Comparison of ENCODE assay signal across 8 mouse cellular contexts in the genomic region with DNA sequence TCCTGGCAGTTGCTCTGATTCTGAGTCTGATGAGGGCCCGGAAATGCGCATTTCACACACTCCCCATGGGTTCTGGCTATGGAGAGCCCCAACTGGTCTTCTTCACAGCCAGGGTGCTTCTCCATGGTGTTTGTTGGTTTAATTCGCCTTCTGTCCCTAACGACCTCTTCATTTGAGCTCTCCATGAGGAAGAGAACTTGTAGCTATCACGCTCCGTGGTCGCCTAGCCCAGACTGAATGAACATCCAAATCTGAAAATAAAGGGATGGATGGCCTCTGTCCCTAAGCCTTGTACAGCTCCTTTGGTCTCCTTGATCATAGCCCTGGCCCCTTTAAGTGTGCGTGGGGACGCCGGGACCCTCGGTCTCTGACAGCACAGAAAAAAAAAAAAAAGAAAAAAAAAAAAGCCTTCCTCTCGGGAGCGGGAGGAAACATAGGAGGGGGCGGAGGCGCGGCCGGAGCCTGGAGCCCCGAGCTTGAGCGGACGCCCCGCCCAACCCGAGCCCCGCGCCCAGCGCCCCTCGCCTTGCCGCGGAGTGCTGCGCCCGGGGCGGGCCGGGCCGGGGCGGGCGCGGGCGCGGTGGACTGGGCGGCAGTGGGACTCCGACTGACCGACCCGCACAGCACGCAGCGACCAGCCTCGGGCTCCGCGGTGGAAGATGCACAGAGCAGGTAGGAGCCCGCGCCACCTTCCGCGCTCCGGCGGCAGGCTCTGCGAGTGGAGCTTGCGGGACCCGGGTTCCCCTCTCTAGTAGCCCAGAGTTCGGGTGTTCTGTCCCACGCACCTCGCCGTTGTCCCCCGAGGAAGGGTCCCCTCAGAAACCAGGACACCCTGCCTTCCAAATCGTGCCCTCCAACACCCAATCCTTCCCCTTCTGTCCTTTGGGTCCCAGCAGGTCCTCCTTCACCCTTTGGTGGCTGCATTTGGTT. TPM values are rescaled to one million over a fixed set of nuclear protein-coding genes. Genes with fewer than 3 reads are reported as not detected.
DNase-seq lines count a peak whose midpoint lies in the region; ATAC-seq and TF ChIP-seq lines count a peak whose summit lies in the region.

A gene (plus strand): TSS at position 508 of the 930 bp plus-strand sequence.

- no peaks in the 10 kb centered on the region for H3K27me3 ChIP-seq in testis, adult 2 months (ENCODE audit: control insufficient read depth, insufficient read depth, low read length)
- H3K27me3 ChIP-seq in forebrain, embryonic 11.5 days (ENCODE audit: control insufficient read depth, insufficient read depth, low read length) = peaks cover 9% of the 10 kb centered on the region; the same call in 1 of the 2 replicates

- H3K4me3 ChIP-seq in testis, adult 2 months (ENCODE audit: control insufficient read depth, low read depth, low read length) = peak within 1 kb of the TSS; percentile 23
- H3K4me3 ChIP-seq in forebrain, embryonic 11.5 days (ENCODE audit: low read depth, low read length) = peak within 1 kb of the TSS; percentile 57

- no peaks in the 10 kb centered on the region for H3K9me3 ChIP-seq in forebrain, embryonic 11.5 days (ENCODE audit: control insufficient read depth, low read length)

- no peak for TF ChIP-seq CTCF in testis, adult 2 months (IDR thresholded peaks at IDR 0.05; ENCODE audit: control insufficient read depth, insufficient read depth, insufficient replicate concordance, low read depth, low read length)

- no peak within 1 kb of the TSS for H3K27ac ChIP-seq in testis, adult 2 months (ENCODE audit: control insufficient read depth, insufficient read depth, low read depth, low read length)
- no peak within 1 kb of the TSS for H3K27ac ChIP-seq in forebrain, embryonic 11.5 days (ENCODE audit: low read depth, low read length)

- peak within 1 kb of the TSS; percentile 56 for H3K9ac ChIP-seq in forebrain, embryonic 11.5 days (ENCODE audit: low read length)

- H3K4me1 ChIP-seq in testis, adult 2 months (ENCODE audit: control insufficient read depth, insufficient read depth, low read length) = peaks cover 4% of the 10 kb centered on the region; the same call in 1 of the 2 replicates
- no peaks in the 10 kb centered on the region for H3K4me1 ChIP-seq in forebrain, embryonic 11.5 days (replicated peaks; ENCODE audit: control insufficient read depth, insufficient read depth, low read length)

- H3K36me3 ChIP-seq in testis, adult 2 months (ENCODE audit: control insufficient read depth, insufficient read depth, low read length) = no peaks in the 10 kb centered on the region
- no peaks in the 10 kb centered on the region for H3K36me3 ChIP-seq in forebrain, embryonic 11.5 days (ENCODE audit: control insufficient read depth, insufficient read depth, low read length)

- DNase-seq in testis, postnatal 14 days (ENCODE audit: low spot score) = no peak
- peak; percentile 77 for DNase-seq in forebrain, embryonic 11.5 days (ENCODE audit: low spot score)
- peak; percentile 65 for DNase-seq in heart, postnatal 4 days
- DNase-seq in liver = peak; percentile 51
- DNase-seq in neural tube, embryonic 10.5 days (ENCODE audit: extremely low spot score, low spot score) = peak; percentile 56
- no peak for DNase-seq in layer of hippocampus, adult 9-11 months
- no peak for DNase-seq in frontal cortex, postnatal 36 days (ENCODE audit: low spot score in 2 of 2)

- TF ChIP-seq POLR2A in testis, adult 2 months (IDR thresholded peaks at IDR 0.05; ENCODE audit: control insufficient read depth, low read depth, low read length) = no peak

- peak; percentile 69 for ATAC-seq in forebrain, embryonic 11.5 days (replicated peaks; ENCODE audit: low FRiP score)

- peak within 1 kb of the TSS; percentile 89 for H3K4me2 ChIP-seq in forebrain, embryonic 11.5 days (ENCODE audit: low read depth, low read length, severe bottlenecking)

- WGBS in forebrain, embryonic 11.5 days = 2% methylated on average over 49 of the region's 62 CpGs

RNA-seq across cellular contexts. Expression of the gene that starts here (rescaled TPM):
- polyA plus RNA-seq in testis, adult 2 months (2012; rRNA removed) = 0.77 and 1.00 TPM in 2 replicates
- polyA plus RNA-seq in forebrain, embryonic 11.5 days (2014; fragmentation: Nextera tagmentation; extraction: Ambion mirVana) = 6.3 and 6.6 TPM in 2 replicates
- 10 to 100 TPM; 24.8 to 26.4 TPM for total RNA-seq in heart, postnatal 4 days (2021)

Comparison
In these comparisons a context has a peak if more than half of its experiments do, and no peak if none do; other contexts are left out.
1. DNase-seq: peak in forebrain, embryonic 11.5 days (single experiment), heart, postnatal 4 days (single experiment), liver (single experiment) and neural tube, embryonic 10.5 days (single experiment); none in testis, postnatal 14 days (single experiment), layer of hippocampus, adult 9-11 months (single experiment) and frontal cortex, postnatal 36 days (0 of 2).